Mouse (Mus musculus): ENCODE measurements around the gene Mafb. TPM values are rescaled to one million over a fixed set of nuclear protein-coding genes. Genes with fewer than 3 reads are reported as not detected.
A peak's percentile ranks its signal among the peaks of the same experiment; 100 is the strongest.

Gene Mafb
- polyA plus RNA-seq, 1 experiment, result 12.5 TPM

DNA sequence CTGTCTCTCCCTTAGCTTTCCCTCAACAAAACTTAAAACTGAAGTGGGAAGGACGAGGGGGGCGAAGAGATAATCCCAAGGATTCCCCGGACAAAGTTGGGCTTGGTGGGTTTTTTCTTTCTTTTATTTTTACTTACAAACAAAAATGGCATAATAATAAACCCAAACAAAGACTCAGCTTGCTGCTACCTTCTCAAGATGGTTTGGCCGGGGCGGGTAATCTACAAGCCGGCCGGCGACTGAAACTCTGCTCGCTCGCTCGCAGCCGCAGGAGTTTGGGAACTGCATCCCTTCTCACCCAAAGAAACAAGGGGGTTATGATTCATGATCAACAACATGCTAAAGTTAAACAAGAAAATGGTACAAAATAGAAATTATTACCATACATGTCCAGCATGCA is 2.2 kb downstream of the Mafb start:
- H3K4me3 ChIP-seq (ENCODE audit: insufficient read depth, low read length), result peak overlapping the region; percentile 57; the same call in 1 of the 2 replicates
- TF ChIP-seq CTCF (IDR thresholded peaks at IDR 0.05; ENCODE audit: borderline replicate concordance, insufficient read depth, low read length), result no peak
- no peak for TF ChIP-seq POLR2A (IDR thresholded peaks at IDR 0.05; ENCODE audit: low read depth, low read length)
- H3K4me1 ChIP-seq (ENCODE audit: control insufficient read depth, insufficient read depth, low read length), result no peaks in the 10 kb centered on the region
- H3K27ac ChIP-seq (ENCODE audit: insufficient read depth, low read length), result no peak overlapping the region

DNA sequence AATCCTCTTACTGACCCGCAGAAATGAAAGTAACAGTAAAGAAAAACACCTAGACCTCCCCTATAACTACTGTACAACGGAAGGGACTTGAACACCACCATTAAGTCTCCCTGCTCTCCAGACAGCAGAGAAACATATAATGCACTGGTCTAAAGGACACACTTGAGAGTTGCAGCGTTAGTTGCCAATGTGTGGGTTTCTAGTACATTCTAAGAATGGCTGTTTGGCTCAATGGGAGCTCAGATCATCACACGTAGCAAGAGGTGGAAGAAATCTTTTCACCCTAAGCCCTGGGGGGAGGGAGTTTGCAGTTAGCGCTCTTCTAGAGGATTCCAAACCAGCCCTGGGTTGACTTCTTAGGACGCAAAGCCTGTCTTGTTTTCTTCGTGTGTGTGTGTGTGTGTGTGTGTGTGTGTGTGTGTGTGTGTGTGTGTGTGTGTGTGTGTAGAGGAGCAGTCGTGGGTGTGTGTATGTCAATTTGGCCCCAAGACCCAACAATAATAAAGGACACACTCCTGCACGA is 2.7 kb downstream of the Mafb start:
- Histone ChIP-seq H3K4me3 (ENCODE audit: insufficient read depth, low read length) (0 out of 2 replicates have a peak overlapping the region, but pooled peaks have one; percentile 6), H3K27ac (ENCODE audit: insufficient read depth, low read length) (no peak overlapping the region), H3K4me1 (ENCODE audit: control insufficient read depth, insufficient read depth, low read length) (no peaks in the 10 kb centered on the region)
- TF ChIP-seq POLR2A (IDR thresholded peaks at IDR 0.05; ENCODE audit: low read depth, low read length), result no peak
- no peak for TF ChIP-seq CTCF (IDR thresholded peaks at IDR 0.05; ENCODE audit: borderline replicate concordance, insufficient read depth, low read length)

DNA sequence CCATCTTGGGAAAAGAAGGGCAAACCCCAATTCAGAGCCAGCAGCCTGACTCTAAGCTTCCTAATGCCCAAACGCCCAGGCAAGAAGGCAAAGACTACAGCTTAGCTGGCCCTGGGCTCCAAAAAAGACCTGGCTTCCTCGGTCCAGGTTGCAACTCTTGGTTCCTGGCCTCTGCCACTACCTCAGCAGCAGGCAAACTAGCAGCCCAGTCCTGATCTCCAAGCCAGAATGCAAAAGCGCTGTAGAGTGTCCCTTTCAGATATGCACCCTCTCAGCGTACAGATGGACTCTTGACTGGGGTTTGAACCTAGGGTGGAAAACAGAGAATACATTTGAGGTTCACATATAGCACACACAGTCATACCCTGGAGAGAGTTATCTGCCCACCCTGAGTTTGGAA is 3.7 kb downstream of the Mafb start:
- Histone ChIP-seq H3K4me3 (ENCODE audit: insufficient read depth, low read length) (no peak overlapping the region), H3K4me1 (ENCODE audit: control insufficient read depth, insufficient read depth, low read length) (no peaks in the 10 kb centered on the region), H3K27ac (ENCODE audit: insufficient read depth, low read length) (no peak overlapping the region)
- TF ChIP-seq POLR2A (IDR thresholded peaks at IDR 0.05; ENCODE audit: low read depth, low read length) (no peak), CTCF (IDR thresholded peaks at IDR 0.05; ENCODE audit: borderline replicate concordance, insufficient read depth, low read length) (no peak)

DNA sequence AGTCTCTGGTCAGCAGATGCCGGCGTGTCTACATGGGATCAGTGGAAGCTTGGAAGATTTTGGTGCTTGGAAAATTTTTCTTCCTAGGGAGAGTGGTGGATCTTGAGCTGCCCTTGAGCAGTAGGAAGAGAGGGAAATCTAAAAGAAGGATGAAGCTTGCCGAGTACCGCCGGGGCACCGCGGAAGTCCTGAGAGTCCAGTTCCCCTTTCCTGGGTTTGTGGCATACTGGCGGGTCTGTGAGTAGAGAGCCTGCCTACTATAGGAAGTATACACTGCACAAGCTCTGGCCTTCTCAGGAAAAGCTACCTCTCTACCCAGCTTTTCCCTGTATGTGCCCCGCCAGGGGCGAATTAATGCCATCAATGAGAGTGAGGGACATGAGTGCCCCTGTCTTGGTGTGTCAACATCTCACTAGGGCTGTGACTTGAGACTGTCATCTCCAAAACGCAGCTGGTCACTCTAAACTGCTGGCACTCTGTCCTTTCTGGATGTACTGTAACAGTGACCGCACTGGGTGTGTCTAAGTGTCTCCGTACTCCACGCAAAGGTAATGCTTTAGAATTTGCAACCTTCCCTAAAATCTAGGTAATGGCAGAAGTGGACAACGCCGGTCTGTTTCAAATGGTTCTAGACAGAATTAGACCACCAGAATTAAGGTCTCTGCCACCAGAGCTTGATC is 5.3 kb downstream of the Mafb start:
- H3K27ac ChIP-seq (ENCODE audit: insufficient read depth, low read length), result no peak overlapping the region
- H3K4me1 ChIP-seq (ENCODE audit: control insufficient read depth, insufficient read depth, low read length), result no peaks in the 10 kb centered on the region
- TF ChIP-seq CTCF (IDR thresholded peaks at IDR 0.05; ENCODE audit: borderline replicate concordance, insufficient read depth, low read length), result no peak
- TF ChIP-seq POLR2A (IDR thresholded peaks at IDR 0.05; ENCODE audit: low read depth, low read length), result no peak
- H3K4me3 ChIP-seq (ENCODE audit: insufficient read depth, low read length), result no peak overlapping the region

DNA sequence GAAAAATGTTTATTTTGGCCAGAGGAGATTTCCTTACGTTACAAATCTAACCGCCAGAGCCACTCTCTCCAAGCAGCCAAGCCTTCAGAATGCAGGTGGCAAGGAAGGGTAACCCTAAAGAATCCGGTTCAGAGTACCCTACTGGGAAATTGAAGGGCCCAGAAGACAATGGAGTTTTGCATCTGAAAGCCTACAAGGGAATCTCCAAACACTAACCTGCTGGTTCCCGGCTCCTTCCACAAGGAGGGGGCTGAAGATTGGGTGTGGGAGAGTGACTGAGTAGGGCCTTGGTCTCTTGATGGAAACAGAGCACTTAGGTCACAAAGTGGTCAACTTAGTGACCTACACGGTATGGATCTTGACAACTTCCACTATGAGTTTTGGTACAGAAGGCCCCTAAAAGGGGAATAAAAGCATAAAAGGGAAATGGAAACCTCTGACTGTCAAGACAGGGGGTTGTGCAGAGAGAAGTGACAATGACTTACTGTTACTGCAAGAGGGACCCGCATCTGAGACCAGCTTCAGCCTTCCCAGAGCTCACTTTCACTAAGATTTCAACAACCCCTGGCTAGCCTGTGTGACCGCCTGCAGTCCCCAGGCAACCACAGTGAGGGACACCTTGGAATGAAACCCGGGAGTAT is 6.5 kb downstream of the Mafb start:
- Histone ChIP-seq H3K4me1 (ENCODE audit: control insufficient read depth, insufficient read depth, low read length) (no peaks in the 10 kb centered on the region), H3K4me3 (ENCODE audit: insufficient read depth, low read length) (no peak overlapping the region), H3K27ac (ENCODE audit: insufficient read depth, low read length) (no peak overlapping the region)
- TF ChIP-seq POLR2A (IDR thresholded peaks at IDR 0.05; ENCODE audit: low read depth, low read length) (no peak), CTCF (IDR thresholded peaks at IDR 0.05; ENCODE audit: borderline replicate concordance, insufficient read depth, low read length) (no peak)

DNA sequence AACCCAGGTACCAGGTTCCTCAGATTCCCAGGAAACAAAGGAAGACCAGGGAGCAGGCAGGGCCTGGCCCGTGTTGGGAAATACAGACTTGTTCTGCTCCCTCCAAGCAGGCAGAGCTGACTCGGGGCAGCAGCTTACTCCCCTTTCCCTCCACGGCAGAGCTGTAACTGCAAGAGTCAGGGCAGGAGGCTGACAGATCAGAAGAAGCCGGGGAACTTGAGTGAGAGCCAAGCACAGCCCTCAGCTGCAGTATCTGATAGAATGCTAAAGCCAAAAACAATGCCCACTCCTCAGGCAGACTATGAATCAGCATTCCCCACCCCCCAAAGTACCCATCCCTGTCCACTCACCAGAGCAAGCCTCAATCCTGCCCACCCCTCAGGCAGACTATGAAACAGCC is 8.0 kb downstream of the Mafb start:
- H3K4me3 ChIP-seq (ENCODE audit: insufficient read depth, low read length), result no peak overlapping the region
- TF ChIP-seq POLR2A (IDR thresholded peaks at IDR 0.05; ENCODE audit: low read depth, low read length) (no peak), CTCF (IDR thresholded peaks at IDR 0.05; ENCODE audit: borderline replicate concordance, insufficient read depth, low read length) (no peak)
- no peak overlapping the region for H3K27ac ChIP-seq (ENCODE audit: insufficient read depth, low read length)
- H3K4me1 ChIP-seq (ENCODE audit: control insufficient read depth, insufficient read depth, low read length), result no peaks in the 10 kb centered on the region

DNA sequence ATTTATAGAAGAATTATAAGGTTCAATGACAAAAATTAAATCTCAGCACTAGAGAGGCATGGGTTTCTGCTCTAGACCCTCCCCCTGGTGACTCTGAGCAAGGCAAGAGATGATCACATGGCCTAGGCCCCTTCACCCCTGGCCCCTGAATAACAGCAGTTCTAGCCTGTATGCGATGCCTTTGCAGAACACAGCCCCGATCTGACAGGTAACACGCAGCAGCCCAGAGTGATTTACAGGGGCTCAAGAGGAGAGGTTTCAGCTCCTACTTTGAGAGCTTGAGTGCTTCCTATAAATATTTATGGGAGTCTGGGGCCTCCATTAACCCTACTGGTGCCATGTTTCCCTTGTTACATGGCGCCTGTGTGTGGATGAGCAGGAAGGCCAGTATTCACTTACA is 9.4 kb downstream of the Mafb start:
- Histone ChIP-seq H3K4me3 (ENCODE audit: insufficient read depth, low read length) (no peak overlapping the region), H3K4me1 (ENCODE audit: control insufficient read depth, insufficient read depth, low read length) (no peaks in the 10 kb centered on the region), H3K27ac (ENCODE audit: insufficient read depth, low read length) (no peak overlapping the region)
- no peak for TF ChIP-seq POLR2A (IDR thresholded peaks at IDR 0.05; ENCODE audit: low read depth, low read length)
- no peak for TF ChIP-seq CTCF (IDR thresholded peaks at IDR 0.05; ENCODE audit: borderline replicate concordance, insufficient read depth, low read length)

DNA sequence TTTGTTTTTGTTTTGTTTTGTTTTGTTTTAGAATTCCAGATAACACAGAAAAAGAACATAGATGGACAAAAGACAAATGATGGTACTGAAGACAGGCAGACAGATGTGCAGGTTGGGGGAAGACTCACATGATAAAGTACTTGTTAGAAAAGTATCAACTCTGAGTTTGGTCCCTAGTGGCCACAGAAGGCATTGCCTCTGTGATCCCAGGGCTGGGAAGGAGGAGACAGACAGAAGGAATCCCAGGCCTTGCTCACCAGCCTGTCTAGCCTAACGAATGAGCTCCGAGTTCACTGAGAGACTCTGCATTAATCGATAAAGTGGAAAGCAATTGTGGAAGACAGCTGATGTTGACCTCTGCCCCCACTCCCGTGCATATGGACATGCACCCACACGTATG is 10.7 kb downstream of the Mafb start:
- TF ChIP-seq CTCF (IDR thresholded peaks at IDR 0.05; ENCODE audit: borderline replicate concordance, insufficient read depth, low read length) (no peak), POLR2A (IDR thresholded peaks at IDR 0.05; ENCODE audit: low read depth, low read length) (no peak)
- Histone ChIP-seq H3K4me3 (ENCODE audit: insufficient read depth, low read length) (no peak overlapping the region), H3K27ac (ENCODE audit: insufficient read depth, low read length) (no peak overlapping the region), H3K4me1 (ENCODE audit: control insufficient read depth, insufficient read depth, low read length) (no peaks in the 10 kb centered on the region)

DNA sequence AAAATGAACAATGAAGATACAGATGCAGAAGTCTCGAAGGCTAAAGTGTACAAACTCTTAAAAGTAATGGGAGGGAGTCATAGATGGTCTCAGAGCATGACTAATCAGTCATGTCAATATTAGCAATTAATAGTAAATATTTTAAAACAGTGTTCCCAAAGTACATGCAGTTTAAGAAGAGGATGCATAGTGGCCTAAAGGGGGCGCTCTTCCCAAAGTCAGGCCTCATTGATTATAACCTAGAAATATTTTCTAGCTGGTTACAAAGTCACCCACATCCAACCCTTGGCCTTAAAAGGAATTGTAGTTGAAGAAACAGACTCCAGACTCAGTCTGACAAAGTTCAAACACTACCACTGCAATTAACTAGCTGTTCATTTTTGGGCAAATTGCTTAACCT is 12.5 kb downstream of the Mafb start:
- no peak overlapping the region for H3K27ac ChIP-seq (ENCODE audit: insufficient read depth, low read length)
- no peak overlapping the region for H3K4me3 ChIP-seq (ENCODE audit: insufficient read depth, low read length)
- TF ChIP-seq CTCF (IDR thresholded peaks at IDR 0.05; ENCODE audit: borderline replicate concordance, insufficient read depth, low read length), result no peak
- TF ChIP-seq POLR2A (IDR thresholded peaks at IDR 0.05; ENCODE audit: low read depth, low read length), result no peak
- no peaks in the 10 kb centered on the region for H3K4me1 ChIP-seq (ENCODE audit: control insufficient read depth, insufficient read depth, low read length)

DNA sequence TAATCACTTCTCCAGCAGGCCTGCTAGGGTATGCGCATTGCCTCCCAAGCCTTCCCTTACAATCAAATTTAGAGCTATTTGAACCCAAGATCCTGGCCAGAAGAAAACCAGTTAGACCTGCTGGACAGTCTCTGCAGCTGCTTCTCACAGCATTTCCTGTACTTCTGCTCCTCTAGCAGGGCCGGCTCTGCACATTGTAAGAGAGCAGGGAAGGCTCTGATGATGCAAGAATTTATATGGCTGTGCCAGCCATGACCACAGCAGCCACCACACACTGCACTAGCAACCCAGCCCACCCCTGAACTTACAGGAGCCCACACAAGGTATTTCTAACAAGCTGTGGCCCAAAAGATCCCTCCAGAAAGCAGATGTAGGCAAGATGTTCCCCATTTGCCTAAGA is 13.3 kb downstream of the Mafb start:
- TF ChIP-seq CTCF (IDR thresholded peaks at IDR 0.05; ENCODE audit: borderline replicate concordance, insufficient read depth, low read length), result no peak
- no peak for TF ChIP-seq POLR2A (IDR thresholded peaks at IDR 0.05; ENCODE audit: low read depth, low read length)
- no peak overlapping the region for H3K4me3 ChIP-seq (ENCODE audit: insufficient read depth, low read length)
- no peak overlapping the region for H3K27ac ChIP-seq (ENCODE audit: insufficient read depth, low read length)
- H3K4me1 ChIP-seq (ENCODE audit: control insufficient read depth, insufficient read depth, low read length), result no peaks in the 10 kb centered on the region

All from embryonic fibroblast, embryonic 13.5 days (primary cell).